ENCODE assay signal across 11 mouse cellular contexts in genomic region chr4:135911531-135911930, GRCm38 (mm10). TPM values are rescaled to one million over a fixed set of nuclear protein-coding genes. Genes with fewer than 3 reads are reported as not detected.
A peak's percentile ranks its signal among the peaks of the same experiment; 100 is the strongest.
DNase-seq lines count a peak whose midpoint lies in the region; ATAC-seq and TF ChIP-seq lines count a peak whose summit lies in the region.
"Had no signal": no experiment of that assay in that cellular context is flagged by ENCODE, and none has a peak within 500 bp of the region (broad histone marks: within the 10 kb centered on the region; RNA-seq: fewer than 3 reads in every experiment).

No protein-coding gene starts in this region.

- peak overlapping the region; percentile 78 for H3K27ac ChIP-seq in spleen, adult 2 months (ENCODE audit: insufficient read depth, low read length)
- H3K27ac ChIP-seq in liver, embryonic 11.5 days (ENCODE audit: low read depth, low read length), result peak overlapping the region; percentile 70
- H3K27ac ChIP-seq in forebrain, postnatal 0 days (ENCODE audit: low read depth, low read length), result no peak overlapping the region

- no peaks in the 10 kb centered on the region for H3K27me3 ChIP-seq in spleen, adult 2 months (ENCODE audit: control insufficient read depth, insufficient read depth, low read length)
- no peaks in the 10 kb centered on the region for H3K27me3 ChIP-seq in liver, embryonic 11.5 days (replicated peaks; ENCODE audit: control insufficient read depth, insufficient read depth, low read length)
- H3K27me3 ChIP-seq in splenic B cell, adult 2 months (ENCODE audit: control insufficient read depth, insufficient read depth, low read length, poor library complexity, severe bottlenecking), result no peaks in the 10 kb centered on the region
- H3K27me3 ChIP-seq in forebrain, postnatal 0 days (ENCODE audit: insufficient read depth, low read length), result no peaks in the 10 kb centered on the region
- H3K27me3 ChIP-seq: midbrain, embryonic 12.5 days had no signal

- H3K9ac ChIP-seq in liver, embryonic 11.5 days (ENCODE audit: low read depth, low read length), result no peak overlapping the region
- H3K9ac ChIP-seq in forebrain, postnatal 0 days, result no peak overlapping the region
- H3K9ac ChIP-seq: midbrain, embryonic 12.5 days had no signal

- 23% methylated on average over 7 of the region's 7 CpGs for WGBS in spleen, adult 2 months
- 48% methylated on average over 7 of the region's 7 CpGs for WGBS in liver, embryonic 11.5 days
- 70% methylated on average over 7 of the region's 7 CpGs for WGBS in forebrain, postnatal 0 days

- H3K4me2 ChIP-seq in liver, embryonic 11.5 days, result peak overlapping the region; percentile 16; the same call in 1 of the 2 replicates
- H3K4me2 ChIP-seq in forebrain, postnatal 0 days (ENCODE audit: low read depth), result no peak overlapping the region
- H3K4me2 ChIP-seq: midbrain, embryonic 12.5 days had no signal

- peaks cover 11% of the 10 kb centered on the region for H3K36me3 ChIP-seq in spleen, adult 2 months (ENCODE audit: control insufficient read depth, insufficient read depth, low read length)
- H3K36me3 ChIP-seq in liver, embryonic 11.5 days (ENCODE audit: control insufficient read depth, insufficient read depth, low read length), result no peaks in the 10 kb centered on the region
- peaks cover 17% of the 10 kb centered on the region for H3K36me3 ChIP-seq in splenic B cell, adult 2 months (ENCODE audit: control insufficient read depth, insufficient read depth, low read length, poor library complexity, severe bottlenecking)
- no peaks in the 10 kb centered on the region for H3K36me3 ChIP-seq in forebrain, postnatal 0 days (ENCODE audit: insufficient read depth)
- H3K36me3 ChIP-seq: midbrain, embryonic 12.5 days had no signal

- no peaks in the 10 kb centered on the region for H3K9me3 ChIP-seq in liver, embryonic 11.5 days (ENCODE audit: control insufficient read depth, low read length)
- H3K9me3 ChIP-seq in forebrain, postnatal 0 days (ENCODE audit: low read length), result no peaks in the 10 kb centered on the region
- H3K9me3 ChIP-seq: midbrain, embryonic 12.5 days had no signal

- TF ChIP-seq CTCF in spleen, adult 2 months (IDR thresholded peaks at IDR 0.05; ENCODE audit: extremely low read depth, insufficient read depth, insufficient read length, insufficient replicate concordance), result no peak
- no peak for TF ChIP-seq CTCF in forebrain, postnatal 0 days (IDR thresholded peaks at IDR 0.05; ENCODE audit: low read depth)

- peak overlapping the region; percentile 35; the same call in 1 of the 2 replicates for H3K4me3 ChIP-seq in spleen, adult 2 months (ENCODE audit: extremely low read depth, insufficient read depth, insufficient read length)
- H3K4me3 ChIP-seq in liver, embryonic 11.5 days (ENCODE audit: low read depth, low read length), result peak overlapping the region; percentile 26; the same call in 1 of the 2 replicates
- no peak overlapping the region for H3K4me3 ChIP-seq in forebrain, postnatal 0 days (ENCODE audit: low read depth, low read length)
- H3K4me3 ChIP-seq: midbrain, embryonic 12.5 days had no signal

- peak; percentile 46 to 77 for DNase-seq in spleen, adult 2 months (ENCODE audit: low read depth in 1 of 2, low spot score in 2 of 2)
- DNase-seq in spleen, postnatal 14 days (ENCODE audit: low spot score in 2 of 2), result no peak
- no peak for DNase-seq in liver, embryonic 11.5 days (ENCODE audit: low spot score)
- peak; percentile 87 for DNase-seq in splenic B cell, adult 2 months (ENCODE audit: low read depth, low spot score)
- no peak for DNase-seq in thymus, adult 18-20 months
- DNase-seq in forebrain, postnatal 0 days, result no peak
- DNase-seq: cerebellum, adult 9-10 months; right cerebral cortex, adult 18-20 months; thymus, postnatal 4 days had no signal

- peak; percentile 96 for ATAC-seq in inflammation-experienced regulatory T-cells, adult 6 months
- ATAC-seq in liver, embryonic 11.5 days (replicated peaks; ENCODE audit: low FRiP score), result peak; percentile 53
- no peak for ATAC-seq in forebrain, postnatal 0 days

- peaks cover 18% of the 10 kb centered on the region; the same call in 1 of the 2 replicates for H3K4me1 ChIP-seq in spleen, adult 2 months (ENCODE audit: control insufficient read depth, insufficient read depth, insufficient read length)
- peaks cover 39% of the 10 kb centered on the region for H3K4me1 ChIP-seq in liver, embryonic 11.5 days (replicated peaks; ENCODE audit: control insufficient read depth, insufficient read depth, low read length)
- H3K4me1 ChIP-seq in forebrain, postnatal 0 days (ENCODE audit: insufficient read depth), result no peaks in the 10 kb centered on the region

- TF ChIP-seq POLR2A in spleen, adult 2 months (IDR thresholded peaks at IDR 0.05; ENCODE audit: low read depth, low read length), result no peak

RNA-seq across cellular contexts. Expression of gene Fuca1, which starts 9.0 kb away (rescaled TPM):
- polyA plus RNA-seq in spleen, adult 2 months (2012; rRNA removed), result 45.7 TPM in 2 replicates
- polyA plus RNA-seq in inflammation-experienced regulatory T-cells, adult 6 months (2017; shearing (Covaris generic)), result 100 to 1,000 TPM in 1 of 3 experiments, 10 to 100 TPM in 2; 81.7 to 101 (median 98.9) TPM
- polyA plus RNA-seq in liver, embryonic 11.5 days (2014; fragmentation: Nextera tagmentation; extraction: Ambion mirVana), result 39.6 and 47.7 TPM in 2 replicates
- 30.9 and 33.2 TPM in 2 replicates for total RNA-seq in forebrain, postnatal 0 days (2014; rRNA removed)
- polyA plus RNA-seq in forebrain, postnatal 0 days (2015; fragmentation: Nextera tagmentation; extraction: Ambion mirVana), result 67.7 and 75.2 TPM in 2 replicates

RNA-seq across cellular contexts. Expression of gene Cnr2, which starts 16.3 kb away (rescaled TPM):
- 44.8 and 47.2 TPM in 2 replicates for polyA plus RNA-seq in spleen, adult 2 months (2012; rRNA removed)
- 1 to 10 TPM; 1.9 to 8.0 (median 7.0) TPM for polyA plus RNA-seq in inflammation-experienced regulatory T-cells, adult 6 months (2017; shearing (Covaris generic))
- polyA plus RNA-seq in liver, embryonic 11.5 days (2014; fragmentation: Nextera tagmentation; extraction: Ambion mirVana), result 6.3 and 7.1 TPM in 2 replicates
- 0.24 and 0.31 TPM in 2 replicates for total RNA-seq in forebrain, postnatal 0 days (2014; rRNA removed)
- polyA plus RNA-seq in forebrain, postnatal 0 days (2015; fragmentation: Nextera tagmentation; extraction: Ambion mirVana), result 0.17 TPM in 1 of 2 replicates, not detected in the other

RNA-seq across cellular contexts. Expression of gene Hmgcl, which starts 34.7 kb away (rescaled TPM):
- 27.9 and 32.4 TPM in 2 replicates for polyA plus RNA-seq in spleen, adult 2 months (2012; rRNA removed)
- 10 to 100 TPM; 70.5 to 83.4 (median 77.2) TPM for polyA plus RNA-seq in inflammation-experienced regulatory T-cells, adult 6 months (2017; shearing (Covaris generic))
- 97.1 and 104 TPM in 2 replicates for polyA plus RNA-seq in liver, embryonic 11.5 days (2014; fragmentation: Nextera tagmentation; extraction: Ambion mirVana)
- total RNA-seq in forebrain, postnatal 0 days (2014; rRNA removed), result 42.9 and 46.0 TPM in 2 replicates
- polyA plus RNA-seq in forebrain, postnatal 0 days (2015; fragmentation: Nextera tagmentation; extraction: Ambion mirVana), result 52.6 and 58.3 TPM in 2 replicates

RNA-seq across cellular contexts. Expression of gene Pnrc2, which starts 37.9 kb away (rescaled TPM):
- 12.2 and 14.7 TPM in 2 replicates for polyA plus RNA-seq in spleen, adult 2 months (2012; rRNA removed)
- 100 to 1,000 TPM; 177 to 235 (median 211) TPM for polyA plus RNA-seq in inflammation-experienced regulatory T-cells, adult 6 months (2017; shearing (Covaris generic))
- polyA plus RNA-seq in liver, embryonic 11.5 days (2014; fragmentation: Nextera tagmentation; extraction: Ambion mirVana), result 133 and 147 TPM in 2 replicates
- 64.4 and 75.0 TPM in 2 replicates for total RNA-seq in forebrain, postnatal 0 days (2014; rRNA removed)
- polyA plus RNA-seq in forebrain, postnatal 0 days (2015; fragmentation: Nextera tagmentation; extraction: Ambion mirVana), result 60.9 and 73.0 TPM in 2 replicates

RNA-seq across cellular contexts. Expression of gene Gale, which starts 52.0 kb away (rescaled TPM):
- polyA plus RNA-seq in spleen, adult 2 months (2012; rRNA removed), result 10.6 and 13.8 TPM in 2 replicates
- 10 to 100 TPM; 14.2 to 26.3 (median 19.0) TPM for polyA plus RNA-seq in inflammation-experienced regulatory T-cells, adult 6 months (2017; shearing (Covaris generic))
- polyA plus RNA-seq in liver, embryonic 11.5 days (2014; fragmentation: Nextera tagmentation; extraction: Ambion mirVana), result 47.7 and 49.8 TPM in 2 replicates
- 32.1 and 42.4 TPM in 2 replicates for total RNA-seq in forebrain, postnatal 0 days (2014; rRNA removed)
- polyA plus RNA-seq in forebrain, postnatal 0 days (2015; fragmentation: Nextera tagmentation; extraction: Ambion mirVana), result 30.7 and 34.4 TPM in 2 replicates

Comparison
In these comparisons a context has a peak if more than half of its experiments do, and no peak if none do; other contexts are left out.
1. DNase-seq: peak in spleen, adult 2 months (2 of 2) and splenic B cell, adult 2 months (single experiment); none in spleen, postnatal 14 days (0 of 2), liver, embryonic 11.5 days (single experiment), thymus, adult 18-20 months (0 of 2) and forebrain, postnatal 0 days (single experiment).